Mouse (Mus musculus) kidney, adult 11 months (tissue): Measurements from ENCODE around the gene Lyrm1.

Experiments used
- DNase-seq: peaks from one replicate; pipeline ENCODE4 v3.0.0; 2022

Lyrm1 gene

GRCm38 (mm10) chr7:119969320-119969719 is 73.7 kb downstream of the Lyrm1 start:
- no peak for DNase-seq

DNA sequence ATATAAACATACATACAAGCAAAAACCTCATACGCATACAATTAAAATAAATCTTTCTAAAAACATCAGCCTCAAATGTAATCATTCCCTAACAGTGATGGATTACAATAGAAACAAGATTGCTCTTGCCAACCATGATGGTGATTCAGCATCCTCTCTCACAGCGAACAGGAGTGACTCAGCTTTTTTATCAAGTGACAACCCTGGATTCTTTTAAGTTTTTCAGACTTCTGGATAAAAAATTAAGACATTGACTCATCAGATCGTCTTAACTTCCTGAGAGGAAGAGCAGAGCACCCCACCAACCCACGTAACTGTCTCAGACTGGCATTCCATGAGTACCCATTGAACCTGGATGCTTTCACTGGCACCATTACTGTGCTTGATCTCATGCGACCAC is 78.6 kb downstream of the Lyrm1 start:
- no peak for DNase-seq

- DNase-seq, result peak; percentile 78
Measured at GRCm38 (mm10) chr7:119976256-119976655, 80.6 kb downstream of the Lyrm1 start.

GRCm38 (mm10) chr7:119977574-119977973 is 81.9 kb downstream of the Lyrm1 start:
- no peak for DNase-seq

GRCm38 (mm10) chr7:119978576-119978975 is 82.9 kb downstream of the Lyrm1 start:
- DNase-seq, result no peak

DNA sequence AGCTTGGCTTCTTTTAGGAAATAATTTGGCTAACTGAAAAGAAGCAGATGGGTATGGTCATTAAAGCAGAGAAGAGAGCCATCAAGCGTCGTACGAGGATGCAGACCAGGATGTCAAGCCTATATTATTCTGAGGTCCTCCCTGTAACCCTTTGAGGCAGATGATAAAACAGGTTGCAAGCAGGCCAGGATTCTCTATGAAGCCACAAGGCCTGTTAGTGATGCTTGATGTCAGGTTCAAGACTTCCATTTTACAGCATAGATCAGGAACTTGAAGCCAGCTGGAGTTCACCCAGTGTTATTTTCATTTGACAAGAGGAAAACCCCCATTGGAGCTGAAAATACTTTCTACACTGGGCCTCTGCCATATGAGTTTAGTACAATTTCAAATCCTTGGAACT is 84.5 kb downstream of the Lyrm1 start:
- no peak for DNase-seq

GRCm38 (mm10) chr7:119985279-119985912 is 89.7 kb downstream of the Lyrm1 start:
- DNase-seq, result no peak

- DNase-seq, result no peak
Measured at GRCm38 (mm10) chr7:119997066-119997465, 101.4 kb downstream of the Lyrm1 start.
